8 mouse cellular contexts compared by ENCODE assay signal in the genomic region with DNA sequence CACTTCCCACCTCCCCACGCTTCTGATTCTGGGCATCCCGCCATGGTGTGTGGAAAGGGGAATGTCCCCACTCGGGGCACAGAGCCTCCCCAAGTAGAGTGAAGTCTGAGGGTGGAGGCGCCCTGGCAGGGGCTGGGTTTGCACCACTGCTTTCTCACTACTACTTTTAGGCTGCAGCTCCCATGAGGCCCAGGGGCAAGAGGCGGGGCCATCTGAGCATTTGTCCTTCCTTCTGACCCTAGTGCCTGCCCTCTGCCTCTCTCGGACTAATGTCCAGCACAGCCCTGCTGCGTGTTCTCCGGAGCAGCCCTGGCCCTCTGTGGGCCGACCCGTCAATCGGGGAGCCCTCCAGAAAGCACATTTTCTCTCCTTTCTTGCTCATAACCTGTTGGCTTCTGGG. TPM values are rescaled to one million over a fixed set of nuclear protein-coding genes. Genes with fewer than 3 reads are reported as not detected.
DNase-seq lines count a peak whose midpoint lies in the region; ATAC-seq and TF ChIP-seq lines count a peak whose summit lies in the region.

No protein-coding gene starts in this region.

- no peak overlapping the region for H3K4me3 ChIP-seq in left cerebral cortex, adult 2 months
- peak overlapping the region; percentile 39 for H3K4me3 ChIP-seq in embryonic facial prominence, embryonic 10.5 days
- H3K4me3 ChIP-seq in liver, embryonic 12.5 days = peak overlapping the region; percentile 34

- H3K4me2 ChIP-seq in liver, embryonic 12.5 days = peak overlapping the region; percentile 56

- H3K4me1 ChIP-seq in embryonic facial prominence, embryonic 10.5 days = peaks cover 75% of the 10 kb centered on the region
- peaks cover 51% of the 10 kb centered on the region for H3K4me1 ChIP-seq in liver, embryonic 12.5 days

- peaks cover 92% of the 10 kb centered on the region for H3K27me3 ChIP-seq in embryonic facial prominence, embryonic 10.5 days (replicated peaks; ENCODE audit: low read depth, poor library complexity, severe bottlenecking)
- peaks cover 88% of the 10 kb centered on the region for H3K27me3 ChIP-seq in liver, embryonic 12.5 days (replicated peaks)

- peak; percentile 38 for ATAC-seq in liver, embryonic 12.5 days

- H3K27ac ChIP-seq in left cerebral cortex, adult 2 months = peak overlapping the region; percentile 37; the same call in 1 of the 2 replicates
- no peak overlapping the region; the same call in 1 of the 2 replicates for H3K27ac ChIP-seq in embryonic facial prominence, embryonic 10.5 days (replicated peaks)
- no peak overlapping the region for H3K27ac ChIP-seq in liver, embryonic 12.5 days

- intact Hi-C loops in left cerebral cortex, adult 2 months (cut with DNase I) = no loop called here
- intact Hi-C loops in heart, postnatal 10 days (cut with DNase I) = no loop called here

- DNase-seq in left cerebral cortex, adult 2 months (ENCODE audit: extremely low spot score in 1 of 2, low spot score in 2 of 2) = no peak
- DNase-seq in left cerebral cortex, adult 8-10 months (ENCODE audit: low spot score in 2 of 2) = no peak
- no peak for DNase-seq in embryonic facial prominence, embryonic 10.5 days (ENCODE audit: low spot score)
- DNase-seq in heart, postnatal 10 days = peak; percentile 66 to 68
- DNase-seq in layer of hippocampus, adult 8-10 months (ENCODE audit: low spot score in 2 of 2) = no peak
- DNase-seq in retina, embryonic 14.5 days (ENCODE audit: low spot score) = no peak
- DNase-seq in right cerebral cortex, postnatal 4 days = no peak

- H3K36me3 ChIP-seq in embryonic facial prominence, embryonic 10.5 days (replicated peaks) = no peaks in the 10 kb centered on the region
- no peaks in the 10 kb centered on the region for H3K36me3 ChIP-seq in liver, embryonic 12.5 days

- 55% methylated on average over 11 of the region's 11 CpGs for WGBS in embryonic facial prominence, embryonic 10.5 days
- 36% methylated on average over 11 of the region's 11 CpGs for WGBS in liver, embryonic 12.5 days (ENCODE audit: insufficient replicate concordance)

- H3K9ac ChIP-seq in liver, embryonic 12.5 days = no peak overlapping the region; the same call in 1 of the 2 replicates

- H3K9me3 ChIP-seq in embryonic facial prominence, embryonic 10.5 days = no peaks in the 10 kb centered on the region
- no peaks in the 10 kb centered on the region for H3K9me3 ChIP-seq in liver, embryonic 12.5 days (replicated peaks)

- TF ChIP-seq CTCF in left cerebral cortex, adult 2 months (IDR thresholded peaks at IDR 0.05) = no peak

RNA-seq across cellular contexts. Expression of a gene that starts 59.7 kb away (rescaled TPM):
- 100 to 1,000 TPM; 267 to 315 TPM for total RNA-seq in left cerebral cortex, adult 2 months (2021)
- 100 to 1,000 TPM; 338 to 399 (median 364) TPM for total RNA-seq in left cerebral cortex, adult 8-10 months (2022)
- polyA plus RNA-seq in embryonic facial prominence, embryonic 10.5 days (2016; fragmentation: Nextera tagmentation; extraction: Ambion mirVana) = 3.8 and 6.9 TPM in 2 replicates
- total RNA-seq in heart, postnatal 10 days (2021) = 10 to 100 TPM; 10.3 to 12.6 TPM
- polyA plus RNA-seq in liver, embryonic 12.5 days (2016; fragmentation: Nextera tagmentation; extraction: Ambion mirVana) = 2.2 and 2.3 TPM in 2 replicates
- total RNA-seq in layer of hippocampus, adult 8-10 months (2022) = 100 to 1,000 TPM; 253 to 279 (median 259) TPM

Comparison
In these comparisons a context has a peak if more than half of its experiments do, and no peak if none do; other contexts are left out.
1. DNase-seq: peak in heart, postnatal 10 days (2 of 2); none in left cerebral cortex, adult 2 months (0 of 2), left cerebral cortex, adult 8-10 months (0 of 2), embryonic facial prominence, embryonic 10.5 days (single experiment), layer of hippocampus, adult 8-10 months (0 of 2), retina, embryonic 14.5 days (single experiment) and right cerebral cortex, postnatal 4 days (single experiment).
2. RNA of a gene that starts 59.7 kb away (total RNA-seq): 338 to 399 TPM in left cerebral cortex, adult 8-10 months, 267 to 315 TPM in left cerebral cortex, adult 2 months and 253 to 279 TPM in layer of hippocampus, adult 8-10 months; 10.3 to 12.6 TPM in heart, postnatal 10 days; every median in the first group is over 10 times any median in the second.